Mouse (Mus musculus): Measurements from ENCODE around the gene Shc3.

- TF ChIP-seq TCF12 (IDR thresholded peaks at IDR 0.05; ENCODE audit: low read depth, low read length) (no peak), CTCF (IDR thresholded peaks at IDR 0.05 in 2 of 3, conservative IDR thresholded peaks at IDR 0.05 in 1 of 3; ENCODE audit: control insufficient read depth in 1 of 3, insufficient read depth in 1 of 3, low read depth in 2 of 3, low read length in 3 of 3, poor library complexity in 1 of 3, severe bottlenecking in 1 of 3) (no peak), MAZ (IDR thresholded peaks at IDR 0.05; ENCODE audit: low read depth, low read length) (no peak), ZNF384 (IDR thresholded peaks at IDR 0.05; ENCODE audit: low read depth, low read length) (no peak), RCOR1 (IDR thresholded peaks at IDR 0.05; ENCODE audit: low read depth, low read length) (no peak), ELF1 (IDR thresholded peaks at IDR 0.05; ENCODE audit: low read depth, low read length) (no peak), USF1 (IDR thresholded peaks at IDR 0.05; ENCODE audit: low read depth, low read length) (no peak), POLR2A (IDR thresholded peaks at IDR 0.05; ENCODE audit: control insufficient read depth in 1 of 2, insufficient read depth in 1 of 2, low read depth in 1 of 2, low read length in 2 of 2, poor library complexity in 1 of 2) (no peak), ZC3H11A (IDR thresholded peaks at IDR 0.05; ENCODE audit: low read depth, low read length) (no peak), EP300 (IDR thresholded peaks at IDR 0.05; ENCODE audit: low read depth in 1 of 2, low read length in 2 of 2) (no peak), E2F4 (IDR thresholded peaks at IDR 0.05; ENCODE audit: borderline replicate concordance, low read depth, low read length) (no peak), JUND (IDR thresholded peaks at IDR 0.05; ENCODE audit: low read depth, low read length) (no peak), MYB (IDR thresholded peaks at IDR 0.05; ENCODE audit: low read depth, low read length) (no peak), SMC3 (IDR thresholded peaks at IDR 0.05; ENCODE audit: low read depth, low read length) (no peak)
These were observed 17.4 kb downstream of the Shc3 start for GRCm38 (mm10) chr13:51551824-51552223.
